Comparison of ENCODE assay signal across 8 mouse cellular contexts in genomic region chr2:19658661-19659384, GRCm38 (mm10). TPM values are rescaled to one million over a fixed set of nuclear protein-coding genes. Genes with fewer than 3 reads are reported as not detected.
DNase-seq lines count a peak whose midpoint lies in the region; ATAC-seq and TF ChIP-seq lines count a peak whose summit lies in the region.

No protein-coding gene starts in this region.

- DNase-seq in heart, adult 11 months = peak; percentile 95
- DNase-seq in heart, postnatal 14 days = no peak
- DNase-seq in embryo, embryonic 11 days = peak; percentile 42
- DNase-seq in heart, adult 9 months (ENCODE audit: low spot score in 2 of 2) = peak; percentile 29 to 38
- peak; percentile 31 for DNase-seq in kidney, adult 9 months
- DNase-seq in liver, embryonic 14.5 days (ENCODE audit: low read depth in 3 of 3, low spot score in 3 of 3) = peak in 1 of 3 experiments; percentile 3
- DNase-seq in natural killer cell, adult 2 months (ENCODE audit: low spot score in 2 of 2) = peak; percentile 22 to 34
- DNase-seq in stomach, postnatal 0 days (ENCODE audit: low spot score) = peak; percentile 47

- ATAC-seq in liver, embryonic 14.5 days (ENCODE audit: insufficient read depth) = no peak
- ATAC-seq in stomach, postnatal 0 days (ENCODE audit: low FRiP score, low TSS enrichment) = peak; percentile 11

- peaks cover 4 to 7% of the 10 kb centered on the region in 2 experiments for H3K4me1 ChIP-seq in liver, embryonic 14.5 days (replicated peaks; ENCODE audit: control insufficient read depth in 2 of 2, insufficient read depth in 2 of 2, low read length in 1 of 2)
- H3K4me1 ChIP-seq in stomach, postnatal 0 days (replicated peaks; ENCODE audit: control insufficient read depth, insufficient read depth) = no peaks in the 10 kb centered on the region

- intact Hi-C loops in heart, postnatal 14 days (cut with DNase I) = loop anchor here (5.0 kb wide), 3 partner anchors 57 to 127 kb away; partner anchors contain the start of gene 4921504E06Rik

- H3K27ac ChIP-seq in liver, embryonic 14.5 days = no peak overlapping the region
- peak overlapping the region; percentile 94 for H3K27ac ChIP-seq in stomach, postnatal 0 days (replicated peaks)

- H3K9me3 ChIP-seq in liver, embryonic 14.5 days (ENCODE audit: control insufficient read depth, low read length) = no peaks in the 10 kb centered on the region
- no peaks in the 10 kb centered on the region for H3K9me3 ChIP-seq in stomach, postnatal 0 days (ENCODE audit: control insufficient read depth, low read length)

- peak overlapping the region; percentile 93 for H3K4me2 ChIP-seq in liver, embryonic 14.5 days (ENCODE audit: low read depth)
- peak overlapping the region; percentile 79 for H3K4me2 ChIP-seq in stomach, postnatal 0 days (replicated peaks; ENCODE audit: low read depth)

- peak overlapping the region; percentile 69 for H3K9ac ChIP-seq in liver, embryonic 14.5 days (replicated peaks)
- H3K9ac ChIP-seq in stomach, postnatal 0 days (ENCODE audit: low read length) = peak overlapping the region; percentile 89

- no peaks in the 10 kb centered on the region for H3K36me3 ChIP-seq in liver, embryonic 14.5 days (replicated peaks; ENCODE audit: control insufficient read depth, insufficient read depth, low read depth)
- H3K36me3 ChIP-seq in stomach, postnatal 0 days (ENCODE audit: control insufficient read depth, insufficient read depth, low read length) = no peaks in the 10 kb centered on the region

- TF ChIP-seq EP300 in liver, embryonic 14.5 days (IDR thresholded peaks at IDR 0.05; ENCODE audit: low read depth) = no peak
- TF ChIP-seq EP300 in stomach, postnatal 0 days (optimal IDR thresholded peaks at IDR 0.05) = no peak

- H3K27me3 ChIP-seq in liver, embryonic 14.5 days (ENCODE audit: control insufficient read depth, insufficient read depth, low read length) = peaks cover 19% of the 10 kb centered on the region
- H3K27me3 ChIP-seq in stomach, postnatal 0 days (ENCODE audit: control insufficient read depth, insufficient read depth, low read length) = no peaks in the 10 kb centered on the region

- 5% methylated on average over 49 of the region's 49 CpGs for WGBS in liver, embryonic 14.5 days (ENCODE audit: insufficient replicate concordance)
- 2% methylated on average over 48 of the region's 49 CpGs for WGBS in stomach, postnatal 0 days

- H3K4me3 ChIP-seq in liver, embryonic 14.5 days (ENCODE audit: insufficient read depth in 1 of 2, low read depth in 2 of 2, low read length in 2 of 2) = peak overlapping the region; percentile 65 to 74
- peak overlapping the region; percentile 79 for H3K4me3 ChIP-seq in stomach, postnatal 0 days (ENCODE audit: low read depth, low read length)

- TF ChIP-seq CTCF in liver, embryonic 14.5 days (IDR thresholded peaks at IDR 0.05; ENCODE audit: low read depth) = no peak
- TF ChIP-seq CTCF in stomach, postnatal 0 days (IDR thresholded peaks at IDR 0.05; ENCODE audit: low read depth) = no peak

RNA-seq across cellular contexts. Expression of gene Otud1, which starts 1.3 kb away (rescaled TPM):
- 10 to 100 TPM; 15.7 to 17.7 TPM for total RNA-seq in heart, postnatal 14 days (2021)
- 0.47 and 0.65 TPM in 2 replicates for polyA plus RNA-seq in liver, embryonic 14.5 days (2012; rRNA removed)
- 0.44 and 1.0 TPM in 2 replicates for polyA plus RNA-seq in liver, embryonic 14.5 days (2014; fragmentation: Nextera tagmentation; extraction: Ambion mirVana)
- polyA plus RNA-seq in stomach, postnatal 0 days (2015; fragmentation: Nextera tagmentation; extraction: Ambion mirVana) = 3.3 and 4.7 TPM in 2 replicates

Comparison
In these comparisons a context has a peak if more than half of its experiments do, and no peak if none do; other contexts are left out.
1. DNase-seq: peak in heart, adult 11 months (single experiment), embryo, embryonic 11 days (single experiment), heart, adult 9 months (2 of 2), kidney, adult 9 months (single experiment), natural killer cell, adult 2 months (2 of 2) and stomach, postnatal 0 days (single experiment); none in heart, postnatal 14 days (0 of 2).